Mouse (Mus musculus): ENCODE results near the gene Sec31a.

DNA sequence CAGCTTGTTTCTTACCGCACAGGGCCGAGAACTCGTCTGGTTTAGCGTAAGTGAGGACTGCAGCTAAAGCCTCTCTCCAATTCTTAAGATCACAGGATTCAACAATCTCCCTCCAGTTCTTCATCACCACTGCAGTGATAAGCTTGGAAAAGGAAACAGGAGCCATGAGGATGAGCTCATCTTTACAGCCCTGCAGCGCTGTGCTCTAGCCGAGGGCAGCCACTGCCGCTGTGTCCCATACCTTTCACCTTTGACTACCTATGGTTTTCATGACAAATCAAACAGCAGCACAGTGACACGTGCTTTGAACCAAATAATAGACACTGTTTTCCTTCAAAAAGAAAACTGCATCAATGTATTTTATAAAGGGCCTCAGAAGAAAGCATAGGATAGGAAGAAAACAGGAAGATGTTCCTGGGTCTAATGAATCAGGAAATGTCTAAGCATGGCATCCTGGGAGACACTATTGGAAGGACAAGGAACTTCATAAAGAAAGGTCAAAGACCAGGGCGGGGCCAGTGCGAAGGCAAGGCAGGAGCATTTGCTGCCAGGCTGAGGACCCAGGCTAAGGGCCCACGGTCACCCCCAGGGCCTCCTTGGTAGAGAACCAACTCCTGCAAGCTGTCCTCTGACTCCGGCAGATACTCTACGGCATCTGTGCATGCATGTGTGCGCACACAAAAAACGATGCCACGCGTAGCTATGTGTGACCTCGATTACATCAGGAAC, 32.1 kb downstream of the Sec31a start:
- no peak for TF ChIP-seq EP300 (IDR thresholded peaks at IDR 0.05; ENCODE audit: low read depth)
- no peak for TF ChIP-seq CTCF (IDR thresholded peaks at IDR 0.05; ENCODE audit: low read depth)

Data from liver, embryonic 14.5 days (tissue).